Mouse (Mus musculus): ENCODE results near the gene Robo1.

Robo1 gene

GRCm38 (mm10) chr16:72934908-72935307 is 626.8 kb downstream of the Robo1 start:
- no peak for DNase-seq (ENCODE audit: low read depth)

GRCm38 (mm10) chr16:72937183-72937582 is 629.1 kb downstream of the Robo1 start:
- DNase-seq (ENCODE audit: low read depth), result no peak

- no peak for DNase-seq (ENCODE audit: low read depth)
These were observed 631.8 kb downstream of the Robo1 start for GRCm38 (mm10) chr16:72939862-72940261.

GRCm38 (mm10) chr16:72940786-72941185 is 632.7 kb downstream of the Robo1 start:
- no peak for DNase-seq (ENCODE audit: low read depth)

- no peak for DNase-seq (ENCODE audit: low read depth)
These were observed 636.3 kb downstream of the Robo1 start for GRCm38 (mm10) chr16:72944403-72944802.

GRCm38 (mm10) chr16:72951969-72952368 is 643.9 kb downstream of the Robo1 start:
- DNase-seq (ENCODE audit: low read depth), result no peak

GRCm38 (mm10) chr16:72959018-72959702 is 651.1 kb downstream of the Robo1 start:
- DNase-seq (ENCODE audit: low read depth), result no peak

- DNase-seq (ENCODE audit: low read depth), result no peak
These were observed 651.7 kb downstream of the Robo1 start for GRCm38 (mm10) chr16:72959823-72960222.

DNA sequence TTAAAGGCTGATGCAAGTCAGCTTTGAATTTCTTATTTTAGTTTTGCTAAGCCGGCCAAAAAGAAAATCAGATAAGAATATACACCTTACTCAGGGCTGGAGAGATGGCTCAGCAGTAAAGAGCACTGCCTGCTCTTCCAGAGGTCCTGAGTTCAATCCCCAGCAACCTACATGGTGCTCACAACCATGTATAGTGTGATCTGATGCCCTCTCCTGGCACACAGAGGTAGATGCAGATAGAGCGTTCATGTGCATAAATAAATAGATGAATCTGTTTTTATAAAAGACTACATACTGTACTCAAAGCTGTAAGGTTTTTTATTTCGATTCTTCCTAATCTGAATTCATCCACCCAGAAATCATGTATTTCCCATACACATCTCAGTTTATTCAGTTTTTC is 655.7 kb downstream of the Robo1 start:
- no peak for DNase-seq (ENCODE audit: low read depth)

DNA sequence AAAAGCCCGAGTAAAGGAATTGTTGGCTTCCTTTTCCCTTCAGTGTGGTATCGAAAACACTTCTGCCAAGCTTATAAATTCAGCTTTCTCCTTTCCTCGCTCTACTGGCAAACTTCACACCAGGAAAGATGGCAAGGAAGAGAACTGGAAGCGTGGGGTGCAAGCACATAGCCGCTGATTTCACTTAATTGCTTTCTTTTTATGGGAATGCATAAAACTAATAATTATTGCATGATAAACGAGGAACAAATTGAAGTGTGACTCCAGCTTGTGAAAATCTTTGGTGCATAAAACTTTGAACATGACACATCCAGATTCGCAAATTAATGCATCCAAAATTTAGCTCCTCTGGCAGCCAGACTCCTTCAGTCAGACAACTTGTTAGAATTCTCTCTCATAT is 659.4 kb downstream of the Robo1 start:
- no peak for DNase-seq (ENCODE audit: low read depth)

DNA sequence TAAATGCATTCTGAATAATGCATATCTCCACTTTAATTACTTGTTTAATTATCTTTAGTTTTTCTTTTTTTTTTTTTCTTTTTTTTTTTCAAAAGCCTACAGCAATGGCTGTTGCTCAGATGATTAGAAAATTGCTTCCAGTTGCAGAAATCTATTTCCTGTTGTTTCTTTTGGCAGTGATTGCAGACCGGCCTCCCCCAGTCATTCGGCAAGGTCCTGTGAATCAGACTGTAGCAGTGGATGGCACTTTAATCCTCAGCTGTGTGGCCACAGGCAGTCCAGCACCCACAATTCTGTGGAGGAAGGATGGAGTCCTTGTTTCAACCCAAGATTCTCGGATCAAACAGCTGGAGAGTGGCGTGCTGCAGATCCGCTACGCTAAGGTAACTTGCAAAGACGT is 661.9 kb downstream of the Robo1 start:
- no peak for DNase-seq (ENCODE audit: low read depth)

DNA sequence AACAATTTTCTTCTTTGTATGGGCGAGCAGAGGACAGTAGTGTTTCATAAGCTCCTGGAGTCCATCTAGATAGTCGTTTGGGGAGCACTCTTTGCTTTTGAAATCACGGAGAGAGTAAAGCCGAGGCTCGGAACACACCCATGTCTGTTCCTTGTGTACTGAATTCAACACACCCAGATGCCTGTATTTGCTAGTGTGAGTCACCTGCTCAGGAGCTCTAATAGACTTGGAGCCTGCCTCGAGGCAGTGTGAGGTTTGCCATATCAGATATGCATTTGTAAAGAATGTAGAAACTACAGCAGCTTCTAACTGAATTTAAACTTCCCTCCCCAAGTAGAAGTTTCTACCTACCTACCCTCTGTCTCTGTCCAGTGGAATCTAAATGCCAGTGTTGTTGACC is 665.6 kb downstream of the Robo1 start:
- DNase-seq (ENCODE audit: low read depth), result no peak

- no peak for DNase-seq (ENCODE audit: low read depth)
These were observed 666.6 kb downstream of the Robo1 start for GRCm38 (mm10) chr16:72974681-72975080.

- DNase-seq (ENCODE audit: low read depth), result no peak
These were observed 668.9 kb downstream of the Robo1 start for GRCm38 (mm10) chr16:72976849-72977576.

DNA sequence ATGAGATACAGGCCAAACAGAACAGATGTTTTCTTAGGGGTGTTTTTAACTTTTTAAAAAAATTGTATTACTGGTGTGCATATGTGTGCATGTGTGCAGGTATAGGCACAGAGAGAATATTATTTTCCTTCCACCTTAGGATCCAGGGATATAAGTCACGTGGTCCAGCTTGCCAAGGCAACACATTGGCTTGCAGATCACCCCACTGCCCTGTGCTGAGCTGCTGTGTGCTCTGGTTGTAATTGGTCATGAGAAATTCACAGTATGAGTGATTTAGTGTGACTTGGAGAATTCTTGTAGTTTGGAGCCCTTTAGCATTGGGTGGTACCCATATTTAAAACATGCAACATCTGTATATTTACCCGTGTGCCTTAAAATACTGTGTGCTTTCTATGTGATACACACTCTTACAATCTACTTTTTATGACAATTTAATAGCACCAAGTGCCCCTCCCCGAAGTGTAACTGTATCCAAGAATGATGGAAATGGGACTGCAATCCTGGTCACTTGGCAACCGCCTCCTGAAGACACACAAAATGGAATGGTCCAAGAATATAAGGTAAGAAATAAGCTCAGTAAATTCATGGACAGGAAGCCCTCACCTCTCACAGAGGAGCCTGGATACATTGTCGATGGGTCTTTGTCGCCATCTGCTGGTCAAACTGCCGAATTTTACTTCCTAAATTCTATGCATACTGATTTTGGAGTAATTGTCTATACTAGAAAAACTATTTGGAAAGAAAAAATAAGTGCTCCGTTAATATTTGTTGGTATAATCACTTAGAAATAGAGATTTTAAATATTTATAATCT is 671.5 kb downstream of the Robo1 start:
- DNase-seq (ENCODE audit: low read depth), result peak; percentile 75

- no peak for DNase-seq (ENCODE audit: low read depth)
These were observed 682.5 kb downstream of the Robo1 start for GRCm38 (mm10) chr16:72990376-72991167.

DNA sequence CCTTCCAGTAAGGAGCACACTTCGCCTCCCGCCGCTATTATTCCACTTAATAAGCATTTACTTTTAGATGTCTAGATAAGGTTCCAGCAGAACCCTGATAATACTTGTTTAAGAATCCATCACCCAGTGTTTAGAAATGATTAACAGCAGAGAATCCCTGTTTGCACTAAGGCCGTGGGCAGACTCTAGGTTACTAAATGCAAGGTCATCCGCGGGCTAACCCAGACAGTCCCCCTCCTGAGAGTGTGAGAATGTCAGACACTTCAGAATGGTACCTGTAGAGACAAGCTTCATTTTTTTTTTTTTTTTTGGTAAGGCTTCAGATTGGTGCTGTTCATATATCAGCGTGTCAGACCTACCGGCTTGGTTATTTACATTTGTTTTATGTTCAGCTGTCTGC is 685.1 kb downstream of the Robo1 start:
- no peak for DNase-seq (ENCODE audit: low read depth)

DNA sequence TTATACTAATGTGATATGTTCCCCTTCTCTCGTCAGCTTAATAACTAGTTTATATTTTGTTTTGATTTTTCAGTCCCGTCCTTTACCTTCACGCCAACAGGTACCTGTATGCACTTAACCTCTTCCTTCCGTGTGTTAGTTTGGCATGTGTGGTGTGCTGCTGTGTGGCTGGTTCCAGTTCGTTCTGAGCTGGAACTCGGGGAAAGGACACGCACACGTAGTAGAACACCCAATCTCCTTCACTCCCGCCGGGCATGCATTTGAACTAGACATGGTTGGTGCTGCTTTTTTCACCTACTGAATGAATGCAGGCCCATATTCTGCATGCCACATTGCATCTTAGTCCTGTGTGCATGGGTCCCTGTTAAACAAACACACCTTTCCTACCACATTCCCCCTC is 685.5 kb downstream of the Robo1 start:
- DNase-seq (ENCODE audit: low read depth), result no peak

DNA sequence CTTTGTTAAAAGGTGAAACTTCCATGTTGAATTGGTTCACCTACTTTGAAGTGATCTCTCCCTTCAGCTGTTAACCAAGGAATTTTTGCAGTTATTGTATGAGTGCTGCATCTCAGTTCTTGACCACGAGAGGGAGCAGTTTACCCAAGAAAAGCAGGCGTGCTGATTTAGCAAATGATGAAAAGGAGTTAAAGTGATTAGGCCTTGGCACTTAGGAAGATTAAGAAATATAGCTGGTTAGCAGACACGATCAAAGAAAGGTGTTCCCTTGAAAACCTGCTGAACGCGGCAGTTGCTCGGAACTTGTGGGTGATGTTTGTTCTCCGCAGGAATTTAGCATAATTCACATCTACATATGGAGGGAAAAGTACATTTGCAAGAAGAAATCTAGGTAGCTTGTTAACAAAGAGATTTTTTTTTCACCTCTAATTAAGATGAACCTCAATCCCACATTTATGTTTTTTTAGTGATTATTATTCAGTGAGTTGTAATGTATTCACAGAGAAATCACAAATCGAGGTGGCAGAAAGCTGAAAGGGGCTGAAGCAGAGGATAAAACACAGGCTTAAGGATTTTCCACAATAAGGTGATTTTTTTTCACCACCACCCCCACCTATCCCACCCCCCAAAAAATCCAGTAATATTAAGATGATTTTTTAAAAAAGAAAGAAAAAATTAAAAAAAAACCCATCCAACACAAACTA is 687.3 kb downstream of the Robo1 start:
- DNase-seq (ENCODE audit: low read depth), result peak; percentile 53

GRCm38 (mm10) chr16:72995955-72996535 is 687.9 kb downstream of the Robo1 start:
- no peak for DNase-seq (ENCODE audit: low read depth)

- no peak for DNase-seq (ENCODE audit: low read depth)
These were observed 690.6 kb downstream of the Robo1 start for GRCm38 (mm10) chr16:72998677-72999076.
